Mouse (Mus musculus) G1E (cell line): Measurements from ENCODE around the gene Cd9.

ENCODE experiments used
- CTCF ChIP-seq: IDR thresholded peaks from 2 replicates; pipeline ENCODE4 v1.5.1; 2012; ENCODE audit warnings: low read depth, low read length, inconsistent platforms, mixed read lengths
- GATA1 ChIP-seq: IDR thresholded peaks from 2 replicates; pipeline ENCODE4 v1.6.1; 2012; ENCODE audit warnings: borderline replicate concordance, low read length, inconsistent platforms, mixed read lengths
- GATA2 ChIP-seq: IDR thresholded peaks from 2 replicates; pipeline ENCODE4 v1.6.1; 2012; ENCODE audit warnings: low read depth, low read length, inconsistent platforms, borderline replicate concordance
- POLR2AphosphoS5 ChIP-seq: IDR thresholded peaks from 2 replicates; pipeline ENCODE4 v1.6.1; 2012; ENCODE audit warnings: low read depth, low read length, inconsistent platforms; ENCODE audit not compliant: insufficient replicate concordance
- TAL1 ChIP-seq: conservative IDR thresholded peaks from 2 replicates; pipeline ENCODE4 v1.6.1; 2012; ENCODE audit warnings: low read depth, low read length, inconsistent platforms, mixed read lengths

- TF ChIP-seq POLR2AphosphoS5 (no peak), CTCF (no peak), TAL1 (no peak), GATA1 (no peak), GATA2 (no peak)
These were observed 57.8 kb downstream of the Cd9 start for GRCm38 (mm10) chr6:125436753-125437152.
